Mouse (Mus musculus) fibroblast of lung, adult 2 months (primary cell): ENCODE data around the gene Rplp2.
"Not testable (repeated sequence)": the region's sequence is repeated elsewhere in the genome, so short reads cannot be mapped to it uniquely, and the experiment has no call there.

Experiments used
- DNase-seq: peaks from one replicate; pipeline ENCODE4 v3.0.0-alpha.2; 2011; ENCODE audit warnings: low read depth

Rplp2 gene

DNA sequence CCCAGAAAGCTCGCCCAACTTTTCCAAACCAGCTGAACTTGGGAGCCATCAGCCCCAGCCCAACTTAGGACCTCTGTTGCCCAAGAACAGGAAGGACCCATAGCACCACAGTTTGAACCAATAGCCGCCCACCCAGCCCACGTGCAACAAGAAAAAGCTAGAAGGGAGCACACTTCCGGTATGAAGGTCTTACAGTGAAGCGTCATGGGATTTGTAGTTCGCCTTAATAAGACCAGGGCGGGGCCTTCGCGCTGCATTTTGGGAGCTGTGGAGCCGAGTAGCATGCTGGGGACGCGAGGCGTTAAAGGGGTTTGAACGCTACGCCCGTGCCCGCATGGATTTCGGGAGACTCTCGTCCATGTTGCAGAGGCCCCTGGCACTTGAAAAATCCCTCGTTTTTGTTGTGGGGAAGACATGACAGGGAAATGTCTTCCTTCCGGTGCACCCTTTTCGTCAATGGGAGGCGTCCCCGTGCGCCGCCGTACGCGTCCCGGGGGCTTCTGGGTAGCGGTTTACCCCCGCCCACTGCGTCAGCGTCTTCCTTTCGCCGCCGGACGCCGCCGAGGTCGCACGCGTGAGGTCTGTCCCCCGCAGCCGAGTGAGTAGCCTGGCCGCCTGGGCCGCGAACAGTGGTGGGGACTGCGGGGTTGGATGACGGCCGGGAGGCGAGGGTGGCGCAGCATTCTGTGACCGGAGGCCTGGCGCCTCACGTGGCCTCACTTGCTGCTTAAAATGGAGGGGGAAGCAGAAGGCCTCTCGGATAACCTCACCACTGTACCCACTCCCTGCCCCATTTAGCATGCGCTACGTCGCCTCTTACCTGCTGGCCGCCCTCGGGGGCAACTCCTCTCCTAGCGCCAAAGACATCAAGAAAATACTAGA lies at the start of gene Rplp2:
Rplp2 (plus strand) TSS at position 261 of the 882 bp plus-strand sequence.
- peak; percentile 84 for DNase-seq

- peak; percentile 36 for DNase-seq
Measured at GRCm38 (mm10) chr7:141403305-141403704, 43.9 kb upstream of the Rplp2 start.

- DNase-seq, result no peak
Measured at GRCm38 (mm10) chr7:141405466-141405865, 41.7 kb upstream of the Rplp2 start.

GRCm38 (mm10) chr7:141407670-141408069 lies 39.5 kb upstream of the Rplp2 start:
- DNase-seq, result not testable (repeated sequence)

GRCm38 (mm10) chr7:141408833-141409232 lies 38.3 kb upstream of the Rplp2 start:
- peak; percentile 36 for DNase-seq

DNA sequence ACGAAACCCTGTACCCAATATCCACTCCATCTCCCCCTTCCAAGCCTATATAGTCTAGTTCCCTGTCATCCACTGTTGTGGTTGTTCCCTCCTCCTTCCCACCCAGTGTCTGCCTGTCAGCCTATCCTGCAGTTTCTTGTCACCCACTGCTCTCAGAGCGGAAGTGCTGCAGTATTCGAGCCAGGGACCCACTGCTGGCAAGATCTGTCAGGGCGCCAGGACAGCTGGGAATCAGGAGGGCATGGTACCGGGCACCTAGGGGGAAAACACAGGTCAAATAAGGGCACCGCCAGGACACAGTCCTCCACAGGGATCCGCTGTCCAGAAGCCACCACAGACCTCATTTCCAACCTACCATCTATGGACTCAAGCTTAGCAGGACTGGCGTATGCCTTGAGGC lies 36.5 kb upstream of the Rplp2 start:
- DNase-seq, result no peak

GRCm38 (mm10) chr7:141411667-141412066 lies 35.5 kb upstream of the Rplp2 start:
- DNase-seq, result no peak

GRCm38 (mm10) chr7:141413331-141413730 lies 33.8 kb upstream of the Rplp2 start:
- DNase-seq, result no peak

- DNase-seq, result peak; percentile 96
Measured at GRCm38 (mm10) chr7:141413809-141414584, 33.2 kb upstream of the Rplp2 start, which contains the start of gene Gatd1. Gene Gatd1 (minus strand): TSS chr7:141414136.

GRCm38 (mm10) chr7:141416144-141416841 lies 30.9 kb upstream of the Rplp2 start:
- DNase-seq, result no peak

DNA sequence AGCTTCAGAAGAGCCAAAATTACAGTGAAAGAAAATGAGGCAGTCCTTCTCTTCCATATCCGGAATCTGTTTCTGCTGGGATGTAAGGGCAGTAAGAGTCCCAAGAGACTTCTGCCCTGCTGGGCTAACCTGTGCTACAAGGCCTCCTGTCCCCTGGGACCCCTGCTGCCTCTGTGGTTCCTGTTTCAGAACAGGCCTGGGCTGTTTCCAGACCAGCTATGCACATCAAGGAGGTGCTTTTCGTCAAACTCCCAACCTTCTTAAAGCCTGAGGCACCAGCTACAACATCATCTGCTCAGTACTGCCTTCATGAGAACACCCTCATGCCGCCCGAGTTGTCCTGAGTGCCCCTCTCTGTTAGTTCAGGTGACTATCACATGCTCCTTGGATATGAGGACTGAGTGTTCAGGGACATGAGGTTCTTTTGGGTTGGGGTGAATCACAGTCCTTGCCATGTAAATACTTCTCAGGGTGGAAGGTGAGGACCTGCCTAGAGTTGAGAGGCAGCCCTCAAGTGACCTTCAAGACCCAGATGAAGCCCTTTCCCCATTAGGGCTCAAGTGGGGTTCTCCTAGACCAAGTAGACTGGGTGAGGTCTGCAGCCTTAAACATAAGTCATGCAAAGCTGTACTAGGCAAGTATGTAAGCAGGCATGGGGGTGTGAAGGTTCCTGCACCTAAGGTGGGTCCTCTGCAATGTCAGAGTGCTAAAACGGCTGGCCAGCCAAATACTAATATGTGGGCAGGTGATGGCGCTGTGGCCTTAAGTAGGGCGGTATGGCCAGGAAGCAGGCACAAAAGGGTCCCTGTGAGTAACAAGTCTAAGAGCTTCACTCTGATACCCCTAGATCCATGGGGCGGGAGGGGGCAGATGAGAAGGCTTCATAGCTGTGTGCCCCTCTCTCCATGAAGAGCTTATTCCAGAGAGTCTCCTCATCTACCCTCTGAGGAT lies 29.2 kb upstream of the Rplp2 start:
- DNase-seq, result no peak

GRCm38 (mm10) chr7:141418970-141419369 lies 28.2 kb upstream of the Rplp2 start:
- DNase-seq, result no peak

GRCm38 (mm10) chr7:141420030-141420702 lies 27.0 kb upstream of the Rplp2 start:
- DNase-seq, result no peak

DNA sequence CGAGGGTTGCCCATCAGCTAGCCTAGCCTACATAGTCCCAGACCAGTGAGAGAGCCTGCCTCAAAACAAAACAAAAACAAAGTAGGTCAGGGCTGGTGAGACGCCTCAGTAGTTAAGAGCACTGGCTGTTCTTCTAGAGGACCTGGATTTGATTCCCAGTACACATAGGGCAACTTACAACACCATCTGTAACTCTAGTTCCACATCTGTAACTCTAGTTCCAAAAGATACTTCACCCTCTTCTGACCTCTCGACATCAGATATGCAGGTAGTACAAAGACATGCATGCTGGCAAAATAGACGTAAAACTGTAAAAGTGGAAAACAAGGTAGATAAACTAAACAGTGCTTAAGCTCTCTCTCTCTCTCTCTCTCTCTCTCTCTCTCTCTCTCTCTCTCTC lies 23.4 kb upstream of the Rplp2 start:
- no peak for DNase-seq

DNA sequence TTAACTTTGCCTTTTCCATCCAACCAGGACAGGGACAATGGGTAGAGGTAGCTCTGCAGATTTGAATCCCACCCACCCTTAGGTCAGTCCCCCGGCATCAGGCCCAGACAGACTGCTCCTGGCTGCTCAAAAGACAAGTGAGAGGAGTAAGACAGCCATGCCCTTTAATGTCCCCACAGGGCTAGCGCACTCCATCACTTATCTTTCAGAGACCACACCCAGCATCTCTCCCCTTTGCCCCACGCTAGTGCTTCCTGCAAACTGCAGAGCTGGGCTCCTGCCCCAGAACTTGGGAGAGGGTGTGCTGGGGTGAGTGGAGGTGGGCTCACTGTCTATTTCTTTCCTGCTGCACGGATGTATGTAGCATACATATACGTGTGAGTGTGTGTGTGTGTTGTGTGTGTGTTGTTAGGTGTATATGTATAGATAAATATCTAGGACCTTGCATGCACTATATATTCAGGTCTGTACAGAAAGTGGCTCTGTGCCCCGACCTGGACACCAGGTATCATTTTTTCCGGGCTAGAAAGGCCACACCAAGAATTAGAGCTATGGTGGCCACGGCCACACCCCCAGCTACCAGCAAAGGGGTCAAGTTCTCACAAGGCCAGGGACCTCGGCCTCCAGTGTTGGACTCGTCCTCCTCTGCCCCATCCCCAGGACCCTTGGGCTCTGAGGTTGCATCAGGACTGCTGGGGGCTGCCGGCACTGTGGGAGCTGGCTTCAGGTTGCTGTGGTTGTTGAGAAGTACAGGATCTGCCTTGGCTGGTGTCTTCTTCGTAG lies 20.0 kb upstream of the Rplp2 start:
- no peak for DNase-seq

DNA sequence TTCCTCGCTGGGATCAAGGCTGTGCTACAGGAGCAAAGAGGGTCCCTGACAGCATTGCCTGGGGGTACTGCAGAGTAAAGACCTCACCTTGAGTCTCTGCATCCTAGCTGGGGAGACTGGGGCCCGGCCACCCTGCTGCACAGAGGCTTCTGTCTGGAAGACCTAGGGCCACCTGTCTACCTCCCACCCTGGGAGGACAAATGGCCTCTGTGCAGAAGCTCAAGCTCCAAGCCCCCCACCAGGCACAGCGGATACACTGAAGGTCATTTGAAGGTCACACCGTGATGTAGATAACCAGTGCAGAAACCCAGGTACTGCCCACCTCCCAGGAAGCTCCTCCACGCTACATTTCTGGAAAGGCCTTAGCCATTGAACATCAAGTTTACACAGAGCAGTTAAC lies 18.5 kb upstream of the Rplp2 start:
- DNase-seq, result no peak

- DNase-seq, result no peak
Measured at GRCm38 (mm10) chr7:141429310-141429709, 17.9 kb upstream of the Rplp2 start, which contains the start of gene Cend1. Gene Cend1 (minus strand): TSS chr7:141429491.

DNA sequence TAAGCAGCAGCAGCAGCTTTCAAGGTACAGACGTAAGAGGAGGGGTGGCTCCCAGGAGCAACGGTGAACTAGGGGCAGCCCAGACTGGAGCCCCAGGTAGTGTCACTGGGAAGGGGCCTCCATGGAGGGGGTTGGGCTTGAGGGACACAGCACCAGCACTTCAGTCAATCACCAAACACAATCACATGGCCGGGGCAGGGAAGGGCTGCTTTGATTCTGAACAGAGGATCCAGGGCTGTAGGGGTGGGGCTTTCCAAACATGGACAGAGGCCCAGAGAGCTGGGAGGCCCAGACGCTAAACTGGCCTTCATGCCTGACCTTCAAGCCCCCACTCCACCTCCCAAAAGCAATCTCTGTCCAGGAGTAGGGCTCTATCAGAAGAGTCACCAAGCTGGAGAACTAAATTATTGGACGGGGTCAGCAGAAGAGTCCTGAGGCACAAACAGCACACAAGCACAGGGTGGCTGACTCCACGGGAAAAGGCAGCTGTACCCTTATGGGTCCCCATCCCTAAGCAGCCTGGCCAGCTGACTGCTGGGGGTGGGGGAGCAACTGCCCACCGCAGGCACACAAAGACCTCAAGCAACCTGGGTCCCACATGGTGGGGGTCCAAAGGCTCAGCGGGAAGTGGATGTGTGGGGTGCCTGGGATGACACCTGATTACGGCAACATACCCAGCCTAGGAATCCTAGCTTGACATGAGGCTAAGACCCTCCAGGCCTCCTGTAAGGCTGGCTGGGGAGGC lies 17.2 kb upstream of the Rplp2 start:
- no peak for DNase-seq
